Mouse (Mus musculus): ENCODE results near the gene Extl1.
"Not testable (repeated sequence)": the region's sequence is repeated elsewhere in the genome, so short reads cannot be mapped to it uniquely, and the experiment has no call there.

Gene Extl1

DNA sequence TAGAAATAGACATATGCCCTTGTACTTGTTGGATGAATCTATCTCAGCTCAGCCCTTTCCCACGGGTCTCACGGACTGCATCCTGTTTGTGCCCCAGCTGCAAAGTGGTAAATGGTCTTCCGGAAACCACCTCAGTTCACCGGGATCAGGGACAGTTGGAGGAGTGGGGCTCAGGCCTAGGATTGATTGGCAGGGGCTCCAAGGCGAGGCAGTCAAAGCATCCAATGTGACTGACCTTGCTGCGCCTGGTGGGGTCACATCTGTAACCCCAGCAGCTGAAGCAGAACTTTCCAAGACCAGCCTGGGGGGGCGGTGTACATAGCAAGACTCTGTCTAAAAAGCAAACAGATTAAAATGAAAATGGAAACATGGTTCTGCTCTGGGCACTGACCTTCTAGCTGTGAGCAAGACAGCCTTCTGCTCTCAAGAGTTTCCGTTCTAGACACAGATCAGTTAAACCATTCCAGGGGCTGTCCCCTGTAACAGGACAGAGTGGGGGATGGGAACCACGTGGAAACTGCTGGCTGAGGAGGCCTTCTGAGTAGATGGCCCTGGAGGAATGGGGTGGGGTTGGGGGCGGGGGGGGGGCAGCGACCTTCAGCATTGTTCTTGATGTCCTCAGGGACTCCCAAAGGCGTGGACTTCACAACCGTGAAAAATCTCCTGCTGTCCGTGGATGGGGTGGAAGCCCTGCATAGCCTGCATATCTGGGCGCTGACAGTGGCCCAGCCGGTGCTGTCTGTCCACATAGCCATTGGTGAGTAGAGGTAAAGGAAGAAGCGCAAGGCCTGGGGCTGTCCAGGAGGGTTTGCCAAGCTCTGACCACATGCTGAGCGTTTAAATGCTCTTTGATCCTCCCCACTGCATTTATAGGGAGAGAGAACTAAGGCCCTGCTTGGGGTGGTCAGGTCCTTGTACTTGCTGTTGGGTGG lies 32.1 kb downstream of the Extl1 start:
- DNase-seq (ENCODE audit: low read depth, low spot score), result peak; percentile 52

- no peak for DNase-seq (ENCODE audit: low read depth, low spot score)
These were observed 33.0 kb downstream of the Extl1 start for GRCm38 (mm10) chr4:134350641-134351040.

DNA sequence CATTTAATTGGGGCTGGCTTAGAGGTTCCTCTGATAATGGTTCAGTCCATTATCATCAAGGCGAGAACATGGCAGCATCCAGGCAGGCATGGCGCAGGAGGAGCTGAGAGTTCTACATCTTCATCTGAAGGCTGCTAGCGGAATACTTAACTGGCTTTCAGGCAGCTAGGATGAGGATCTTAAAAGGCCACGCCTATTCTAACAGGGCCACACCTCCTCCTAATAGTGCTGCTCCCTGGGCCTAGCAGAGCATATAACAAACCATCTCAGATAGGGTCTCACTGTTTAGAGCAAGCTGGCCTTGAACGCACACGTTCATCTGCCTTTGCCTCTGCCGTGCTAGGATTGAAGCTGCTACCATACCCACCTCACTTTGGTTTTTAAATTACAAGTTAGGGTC lies 33.8 kb downstream of the Extl1 start:
- no peak for DNase-seq (ENCODE audit: low read depth, low spot score)

- no peak for DNase-seq (ENCODE audit: low read depth, low spot score)
These were observed 35.1 kb downstream of the Extl1 start for GRCm38 (mm10) chr4:134348545-134348944.

DNA sequence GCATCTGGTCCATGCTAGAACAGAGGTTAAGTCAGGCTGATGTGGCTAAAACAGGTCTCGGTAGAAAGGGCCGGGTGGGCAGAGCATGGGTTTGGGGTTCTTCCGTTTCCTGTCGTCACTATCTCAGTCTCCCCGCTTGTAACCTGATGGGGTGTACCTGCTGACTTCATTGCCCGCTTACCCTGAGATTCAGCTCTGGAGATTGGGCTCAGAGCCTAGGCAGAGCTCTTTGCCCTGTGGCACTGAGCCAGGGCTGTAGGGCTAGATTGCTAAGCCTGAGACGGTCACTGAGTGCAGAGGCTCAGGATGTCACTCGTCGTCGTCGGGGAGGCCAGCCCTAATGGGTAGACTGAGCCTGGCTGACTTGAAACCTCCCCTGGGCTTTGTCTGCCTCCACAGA lies 35.6 kb downstream of the Extl1 start:
- no peak for DNase-seq (ENCODE audit: low read depth, low spot score)

DNA sequence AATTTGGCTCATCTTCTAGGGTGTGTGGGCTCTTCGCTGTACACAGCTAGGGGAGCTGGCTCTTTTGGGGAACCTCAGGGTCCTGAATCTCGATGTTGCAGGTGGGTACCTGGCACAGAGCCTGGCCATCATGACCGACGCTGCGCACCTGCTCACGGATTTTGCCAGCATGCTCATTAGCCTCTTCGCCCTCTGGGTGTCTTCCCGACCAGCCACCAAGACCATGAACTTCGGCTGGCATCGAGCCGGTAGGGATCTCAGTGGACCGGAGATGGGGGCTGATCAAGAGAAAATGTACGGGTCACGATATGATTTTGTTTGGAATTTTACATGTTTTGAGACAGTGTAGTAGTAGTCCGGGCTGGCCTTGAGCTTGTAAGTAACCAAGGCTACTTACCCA lies 37.8 kb downstream of the Extl1 start:
- DNase-seq (ENCODE audit: low read depth, low spot score), result no peak

DNA sequence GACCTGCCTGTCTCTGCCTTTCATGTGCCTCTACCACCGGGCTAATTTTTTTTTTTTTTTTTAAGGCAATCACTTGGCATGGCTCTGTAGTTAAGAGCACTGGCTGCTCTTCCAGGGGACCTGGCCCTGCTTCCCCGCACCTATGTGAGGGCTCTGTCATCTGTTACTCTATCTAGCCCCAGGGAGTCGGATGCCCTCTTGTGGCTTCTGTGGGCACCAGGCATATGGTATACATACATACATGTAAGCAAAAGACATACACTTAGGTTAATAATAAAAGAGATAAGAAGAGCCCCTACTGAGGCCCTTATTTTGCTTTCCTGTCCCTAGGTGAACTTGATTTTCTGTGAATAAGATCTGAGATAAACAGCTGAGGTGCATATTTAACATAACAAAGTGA lies 39.0 kb downstream of the Extl1 start:
- no peak for DNase-seq (ENCODE audit: low read depth, low spot score)

DNA sequence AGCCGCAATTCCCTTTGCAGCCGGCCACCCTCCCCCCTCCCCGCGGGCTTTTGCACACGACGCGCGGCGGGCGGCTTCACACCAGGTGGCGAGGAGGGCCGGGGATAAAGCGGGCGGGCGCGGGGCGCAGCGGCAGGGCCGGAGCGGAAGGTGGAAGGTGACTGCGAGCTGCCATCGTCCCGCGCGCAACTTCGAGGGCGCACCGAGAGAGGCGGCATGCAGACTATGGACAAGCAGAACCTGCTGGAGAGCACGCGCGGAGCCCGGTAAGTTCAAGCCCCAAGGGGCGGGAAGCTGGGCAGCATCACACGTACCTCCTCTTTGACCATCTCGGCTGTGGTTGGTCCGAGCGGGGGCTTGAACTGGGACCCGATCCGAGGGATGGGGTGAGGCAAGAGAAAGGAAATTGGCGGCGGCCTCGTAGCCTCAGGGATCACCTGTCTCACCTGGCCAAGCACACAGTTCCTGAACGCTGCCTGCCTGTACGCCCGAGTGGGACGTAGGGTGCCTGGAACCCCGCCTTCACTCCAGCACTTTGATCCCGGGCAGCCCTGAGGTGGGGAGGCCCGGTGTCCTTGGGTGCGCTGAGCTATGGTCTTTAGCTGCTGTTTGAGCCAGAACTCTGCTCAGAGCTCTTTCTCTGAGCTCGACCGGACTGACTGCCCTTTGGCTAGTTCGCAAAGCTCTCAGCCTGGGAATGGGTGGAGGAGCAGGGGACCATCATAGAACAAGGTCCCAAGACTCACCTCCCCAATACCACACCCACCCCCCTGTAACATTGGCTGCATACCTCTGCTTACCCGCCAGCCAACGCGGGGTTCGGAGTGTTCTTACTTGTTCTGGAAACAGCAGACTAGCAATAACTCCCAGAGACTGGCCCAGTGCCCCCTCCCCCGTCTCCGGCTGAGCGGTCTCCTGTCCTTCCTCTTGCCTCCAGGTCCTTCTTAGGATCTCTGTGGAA lies 40.3 kb downstream of the Extl1 start, which contains the start of gene Slc30a2:
Gene Slc30a2, plus strand, starts transcription at position 111 of the 961 bp plus-strand sequence.
- no peak for DNase-seq (ENCODE audit: low read depth, low spot score)

GRCm38 (mm10) chr4:134342213-134342779 lies 41.4 kb downstream of the Extl1 start:
- DNase-seq (ENCODE audit: low read depth, low spot score), result no peak

- not testable (repeated sequence) for DNase-seq (ENCODE audit: low read depth, low spot score)
These were observed 42.4 kb downstream of the Extl1 start for GRCm38 (mm10) chr4:134341231-134341630.

DNA sequence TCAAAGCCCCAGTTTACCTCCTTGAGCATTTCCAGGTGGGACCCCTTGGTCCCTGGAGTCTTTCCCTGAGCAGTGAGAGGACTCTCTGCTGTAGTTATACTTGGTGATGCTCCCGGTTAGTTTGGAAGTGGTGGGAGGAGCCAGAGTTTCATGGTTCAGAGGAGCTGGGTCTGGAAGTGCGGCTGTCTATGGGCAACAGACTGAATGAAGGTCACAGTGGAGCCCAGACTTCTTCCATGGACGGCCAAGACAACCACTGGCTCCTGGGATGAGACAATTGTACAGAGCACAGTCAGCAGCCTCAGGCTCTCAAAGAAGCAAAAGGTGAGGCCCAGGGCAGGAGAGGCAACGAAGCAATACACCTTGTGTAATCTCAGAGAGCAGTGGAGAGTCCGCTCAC lies 53.4 kb downstream of the Extl1 start:
- DNase-seq (ENCODE audit: low read depth, low spot score), result no peak

GRCm38 (mm10) chr4:134328832-134329231 lies 54.8 kb downstream of the Extl1 start:
- no peak for DNase-seq (ENCODE audit: low read depth, low spot score)

GRCm38 (mm10) chr4:134328151-134328550 lies 55.5 kb downstream of the Extl1 start:
- no peak for DNase-seq (ENCODE audit: low read depth, low spot score)

DNA sequence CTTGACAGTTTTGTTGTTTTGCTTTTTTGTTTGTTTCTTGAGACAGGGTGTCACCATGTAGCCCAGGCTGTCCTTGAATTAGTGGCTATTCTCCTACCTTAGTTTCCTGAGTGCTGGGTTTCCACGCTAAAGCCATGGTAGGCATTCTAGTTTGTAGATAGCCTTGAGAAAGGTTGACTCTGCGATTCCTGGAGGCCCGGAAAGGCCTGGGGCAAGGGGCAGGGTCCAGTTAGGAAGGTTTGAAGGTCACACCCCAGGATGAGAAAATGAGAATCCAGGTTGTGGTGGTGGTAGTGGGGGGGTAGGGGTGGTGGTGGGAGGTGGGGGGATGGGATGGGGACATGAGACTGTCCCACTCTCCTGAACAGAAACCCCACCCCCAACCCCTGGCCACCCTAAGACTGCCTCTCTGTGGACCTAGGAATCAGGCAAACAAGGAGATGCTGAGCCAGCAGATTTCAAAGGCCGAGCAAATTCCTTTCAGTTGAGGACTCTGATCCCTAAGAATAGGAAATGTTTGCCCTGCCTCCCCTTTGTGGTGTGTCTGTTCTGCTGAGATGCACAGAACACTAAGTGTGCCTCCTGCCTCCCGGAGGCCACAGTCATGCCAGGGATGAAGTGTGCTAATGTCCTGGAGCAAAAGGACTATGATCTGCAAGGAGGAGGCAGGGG lies 56.7 kb downstream of the Extl1 start:
- peak; percentile 48 for DNase-seq (ENCODE audit: low read depth, low spot score)

GRCm38 (mm10) chr4:134324655-134325054 lies 59.0 kb downstream of the Extl1 start:
- no peak for DNase-seq (ENCODE audit: low read depth, low spot score)

DNA sequence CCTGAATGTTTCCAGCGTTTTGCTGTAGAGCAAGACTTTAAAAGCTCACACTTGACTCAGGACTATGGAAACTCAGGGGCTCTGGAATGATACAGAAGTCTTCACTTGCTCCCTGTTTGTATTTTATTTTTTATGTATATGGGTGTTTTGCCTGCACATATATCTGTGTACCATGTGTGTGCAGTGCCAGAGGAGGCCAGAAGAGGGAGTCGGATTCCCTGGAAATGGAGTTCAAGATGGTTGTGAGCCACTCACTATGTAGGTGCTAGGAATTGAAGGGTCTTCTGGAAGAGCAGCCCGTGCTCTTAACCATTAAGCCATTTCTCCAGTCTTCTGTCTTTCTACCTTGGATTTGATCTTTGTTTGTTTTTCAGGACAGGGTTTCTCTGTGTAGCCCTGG lies 62.1 kb downstream of the Extl1 start:
- no peak for DNase-seq (ENCODE audit: low read depth, low spot score)

DNA sequence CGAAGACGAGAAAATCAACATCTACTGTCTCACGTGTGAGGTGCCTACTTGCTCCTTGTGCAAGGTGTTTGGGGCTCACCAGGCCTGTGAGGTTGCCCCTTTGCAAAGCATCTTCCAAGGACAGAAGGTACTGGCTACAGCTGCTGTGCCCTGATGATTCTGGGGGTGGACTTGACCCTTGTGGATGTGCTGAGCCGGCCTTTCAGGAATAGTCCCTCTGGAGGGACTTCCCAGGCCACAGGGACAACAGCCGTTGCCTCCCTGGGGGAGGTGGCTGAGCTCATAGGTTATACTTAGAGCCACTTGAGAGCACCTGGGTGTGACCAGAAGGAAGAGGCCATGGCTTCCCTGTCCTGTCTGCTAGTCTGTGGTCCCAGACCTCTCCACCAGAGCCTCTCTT lies 64.0 kb downstream of the Extl1 start:
- DNase-seq (ENCODE audit: low read depth, low spot score), result no peak

- DNase-seq (ENCODE audit: low read depth, low spot score), result no peak
These were observed 64.6 kb downstream of the Extl1 start for GRCm38 (mm10) chr4:134319074-134319473.

GRCm38 (mm10) chr4:134316390-134316789 lies 67.3 kb downstream of the Extl1 start:
- DNase-seq (ENCODE audit: low read depth, low spot score), result no peak

DNA sequence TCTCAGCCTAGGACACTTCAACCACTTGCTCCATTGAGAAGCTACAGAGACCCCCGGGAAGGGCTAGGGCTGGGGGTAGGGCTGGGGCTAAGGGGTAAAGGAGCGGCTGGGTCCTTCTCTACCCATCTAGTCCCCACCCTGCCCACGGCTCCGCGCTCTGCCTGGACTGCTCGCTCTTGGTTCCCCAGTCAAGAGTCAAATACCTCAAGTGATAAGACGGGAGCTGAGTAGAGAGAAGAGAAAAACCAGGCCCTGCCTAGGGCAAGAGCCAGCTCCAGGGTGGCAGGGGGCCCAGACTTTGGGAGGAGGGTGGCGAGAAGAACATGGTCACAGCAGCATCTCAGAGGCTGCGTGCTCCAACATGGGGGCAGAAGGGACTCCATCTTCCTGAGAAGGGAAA lies 68.2 kb downstream of the Extl1 start:
- no peak for DNase-seq (ENCODE audit: low read depth, low spot score)

DNA sequence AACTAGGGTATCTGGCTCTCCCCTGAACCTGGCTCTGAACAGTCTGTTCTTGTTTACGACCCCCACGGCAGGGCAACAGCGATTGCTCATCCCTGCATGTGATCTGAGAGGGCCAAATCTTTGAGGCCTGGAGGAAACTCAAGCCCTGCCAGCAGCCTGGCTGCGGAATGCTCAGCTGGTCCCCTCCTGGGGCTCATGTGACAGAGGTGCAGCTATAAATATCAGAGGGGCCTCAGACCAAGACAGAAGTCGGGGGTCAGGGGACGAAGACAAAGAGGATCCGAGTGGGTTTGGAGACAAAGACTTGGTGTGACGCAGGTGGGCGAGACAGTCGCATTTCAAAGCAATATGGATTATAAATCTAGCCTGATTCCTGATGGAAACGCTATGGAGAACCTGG lies 68.8 kb downstream of the Extl1 start, which contains the start of gene Trim63:
Gene Trim63, plus strand, starts transcription at position 245 of the 400 bp plus-strand sequence.
- no peak for DNase-seq (ENCODE audit: low read depth, low spot score)

Data from 3T3-L1 (cell line).